Mouse (Mus musculus): ENCODE results near the gene Tmem88. TPM values are rescaled to one million over a fixed set of nuclear protein-coding genes. Genes with fewer than 3 reads are reported as not detected.

The Tmem88 gene
- total and polyA plus RNA-seq, 3 experiments: 0.16 to 0.25 TPM; not detected in 1

- Histone ChIP-seq H3K79me2 (replicated peaks; ENCODE audit: control insufficient read depth, extremely low read depth, insufficient read depth, poor library complexity, severe bottlenecking) (peaks cover 3% of the 10 kb centered on the region; the same call in 1 of the 2 replicates), H3K9me3 (replicated peaks; ENCODE audit: low read length) (no peaks in the 10 kb centered on the region), H3K27ac (ENCODE audit: insufficient read depth, low read depth) (no peak overlapping the region), H3K27me3 (replicated peaks) (no peaks in the 10 kb centered on the region), H3K36me3 (replicated peaks in 1 of 2; ENCODE audit: control insufficient read depth in 1 of 2, insufficient read depth in 1 of 2, low read length in 1 of 2) (peaks cover 31 to 56% of the 10 kb centered on the region in 2 experiments), H3K4me1 (ENCODE audit: control insufficient read depth in 1 of 2, insufficient read depth in 2 of 2) (peaks cover 5 to 29% of the 10 kb centered on the region in 2 experiments), H3K4me2 (ENCODE audit: insufficient read depth, low read depth, poor library complexity, severe bottlenecking) (no peak overlapping the region), H3K4me3 (replicated peaks in 1 of 3; ENCODE audit: low read depth in 2 of 3, low read length in 2 of 3, poor library complexity in 1 of 3) (no peak overlapping the region), H3K9ac (ENCODE audit: insufficient read depth, low read depth) (no peak overlapping the region)
- dilution Hi-C loops (cut with MboI; ENCODE audit: extremely low pct_ligation_motif_present, extremely low pct_unique_long_range_greater_than_20kb, low sequenced_read_pairs): no loop called here
- DNase-seq (ENCODE audit: extremely low read depth): no peak
- no peak for TF ChIP-seq ZMIZ1 (IDR thresholded peaks at IDR 0.05; ENCODE audit: low read depth, low read length)
- TF ChIP-seq USF1 (IDR thresholded peaks at IDR 0.05; ENCODE audit: low read depth, low read length): no peak
- no peak for TF ChIP-seq HCFC1 (IDR thresholded peaks at IDR 0.05; ENCODE audit: low read depth, low read length)
- no peak for TF ChIP-seq UBTF (IDR thresholded peaks at IDR 0.05; ENCODE audit: low read depth, low read length)
- no peak for TF ChIP-seq MAFK (IDR thresholded peaks at IDR 0.05; ENCODE audit: insufficient replicate concordance, low read length)
- no peak for TF ChIP-seq MAX (IDR thresholded peaks at IDR 0.05; ENCODE audit: low read length)
- TF ChIP-seq CHD2 (IDR thresholded peaks at IDR 0.05; ENCODE audit: low read length): no peak
- no peak for TF ChIP-seq TCF12 (IDR thresholded peaks at IDR 0.05; ENCODE audit: low read depth, low read length)
- no peak for TF ChIP-seq CTCF (conservative IDR thresholded peaks at IDR 0.05 in 1 of 2, IDR thresholded peaks at IDR 0.05 in 1 of 2; ENCODE audit: low read depth in 2 of 2, low read length in 2 of 2)
- TF ChIP-seq NELFE (IDR thresholded peaks at IDR 0.05; ENCODE audit: low read depth, low read length): no peak
- TF ChIP-seq MEF2A (IDR thresholded peaks at IDR 0.05; ENCODE audit: borderline replicate concordance, low read depth, low read length): no peak
- no peak for TF ChIP-seq ZKSCAN1 (IDR thresholded peaks at IDR 0.05; ENCODE audit: borderline replicate concordance, low read depth, low read length)
- TF ChIP-seq RCOR1 (conservative IDR thresholded peaks at IDR 0.05; ENCODE audit: low read depth, low read length): no peak
- no peak for TF ChIP-seq JUND (conservative IDR thresholded peaks at IDR 0.05; ENCODE audit: low read depth, low read length)
- TF ChIP-seq NRF1 (IDR thresholded peaks at IDR 0.05; ENCODE audit: low read depth, low read length): no peak
- TF ChIP-seq BHLHE40 (IDR thresholded peaks at IDR 0.05; ENCODE audit: low read depth, low read length): no peak
- no peak for TF ChIP-seq SIN3A (IDR thresholded peaks at IDR 0.05; ENCODE audit: low read length)
- no peak for TF ChIP-seq POLR2AphosphoS2 (IDR thresholded peaks at IDR 0.05; ENCODE audit: low read depth, low read length)
- TF ChIP-seq MYC (IDR thresholded peaks at IDR 0.05; ENCODE audit: low read depth, low read length): no peak
- TF ChIP-seq CHD1 (IDR thresholded peaks at IDR 0.05; ENCODE audit: low read depth, low read length): no peak
- in situ Hi-C loops (cut with MboI; ENCODE audit: low pct_ligation_motif_present, low pct_unique_long_range_greater_than_20kb, low sequenced_read_pairs): no loop called here
These were observed 33.7 kb downstream of the Tmem88 start for GRCm38 (mm10) chr11:69364376-69364775.

DNA sequence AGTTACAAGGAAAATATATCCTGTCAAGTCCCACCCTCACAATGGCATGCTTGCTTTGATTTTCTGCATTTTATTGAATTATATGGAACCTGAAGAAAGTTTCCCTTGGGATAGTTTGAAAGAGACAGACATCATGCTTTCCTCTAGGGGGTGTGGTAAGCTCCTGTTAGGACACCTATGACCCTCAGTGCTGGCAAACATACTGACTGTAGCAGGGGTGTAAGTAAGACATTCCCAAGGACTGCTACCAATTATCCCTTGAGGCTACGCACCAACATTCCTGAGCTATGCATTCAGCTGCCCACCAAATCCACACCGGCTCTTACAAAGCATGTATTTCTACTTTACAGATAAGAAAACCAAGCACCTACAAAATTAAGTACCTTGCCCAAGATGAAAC, 35.6 kb downstream of the Tmem88 start:
- TF ChIP-seq RAD21 (IDR thresholded peaks at IDR 0.05; ENCODE audit: low read depth, low read length) (peak; percentile 35), GABPA (IDR thresholded peaks at IDR 0.05; ENCODE audit: insufficient replicate concordance, low read depth, low read length) (no peak), SMC3 (IDR thresholded peaks at IDR 0.05; ENCODE audit: low read depth, low read length) (peak; percentile 38), CTCF (conservative IDR thresholded peaks at IDR 0.05 in 1 of 2, IDR thresholded peaks at IDR 0.05 in 1 of 2; ENCODE audit: low read depth in 2 of 2, low read length in 2 of 2) (peak in 1 of 2 experiments; percentile 47; a peak in 2 of 4 replicates)
- H3K9me3 ChIP-seq (replicated peaks; ENCODE audit: low read length): no peaks in the 10 kb centered on the region
- in situ Hi-C loops (cut with MboI; ENCODE audit: low pct_ligation_motif_present, low pct_unique_long_range_greater_than_20kb, low sequenced_read_pairs) (no loop called here), dilution Hi-C loops (cut with MboI; ENCODE audit: extremely low pct_ligation_motif_present, extremely low pct_unique_long_range_greater_than_20kb, low sequenced_read_pairs) (no loop called here)
- H3K79me2 ChIP-seq (replicated peaks; ENCODE audit: control insufficient read depth, extremely low read depth, insufficient read depth, poor library complexity, severe bottlenecking): no peaks in the 10 kb centered on the region
- no peak overlapping the region for H3K9ac ChIP-seq (ENCODE audit: insufficient read depth, low read depth)
- H3K4me2 ChIP-seq (ENCODE audit: insufficient read depth, low read depth, poor library complexity, severe bottlenecking): no peak overlapping the region
- peaks cover 3 to 25% of the 10 kb centered on the region in 2 experiments; a peak in 3 of 4 replicates for H3K4me1 ChIP-seq (ENCODE audit: control insufficient read depth in 1 of 2, insufficient read depth in 2 of 2)
- no peak overlapping the region for H3K4me3 ChIP-seq (replicated peaks in 1 of 3; ENCODE audit: low read depth in 2 of 3, low read length in 2 of 3, poor library complexity in 1 of 3)
- no peaks in the 10 kb centered on the region for H3K27me3 ChIP-seq (replicated peaks)
- DNase-seq (ENCODE audit: extremely low read depth): no peak
- H3K27ac ChIP-seq (ENCODE audit: insufficient read depth, low read depth): no peak overlapping the region
- peaks cover 46 to 75% of the 10 kb centered on the region in 2 experiments for H3K36me3 ChIP-seq (replicated peaks in 1 of 2; ENCODE audit: control insufficient read depth in 1 of 2, insufficient read depth in 1 of 2, low read length in 1 of 2)

Measured in CH12.LX (cell line).